Mouse (Mus musculus) E14TG2a.4 (cell line): ENCODE data around the gene Sox12.

Experiments used
- CTCF ChIP-seq: conservative IDR thresholded peaks from 2 replicates; pipeline ENCODE4 v1.5.1; 2014; ENCODE audit warnings: low read length
- NANOG ChIP-seq: IDR thresholded peaks from 2 replicates; pipeline ENCODE4 v1.6.1; 2014; ENCODE audit warnings: borderline replicate concordance, low read length, mixed read lengths
- POU5F1 ChIP-seq: IDR thresholded peaks from 2 replicates; pipeline ENCODE4 v1.6.1; 2014; ENCODE audit warnings: low read length, borderline replicate concordance

DNA sequence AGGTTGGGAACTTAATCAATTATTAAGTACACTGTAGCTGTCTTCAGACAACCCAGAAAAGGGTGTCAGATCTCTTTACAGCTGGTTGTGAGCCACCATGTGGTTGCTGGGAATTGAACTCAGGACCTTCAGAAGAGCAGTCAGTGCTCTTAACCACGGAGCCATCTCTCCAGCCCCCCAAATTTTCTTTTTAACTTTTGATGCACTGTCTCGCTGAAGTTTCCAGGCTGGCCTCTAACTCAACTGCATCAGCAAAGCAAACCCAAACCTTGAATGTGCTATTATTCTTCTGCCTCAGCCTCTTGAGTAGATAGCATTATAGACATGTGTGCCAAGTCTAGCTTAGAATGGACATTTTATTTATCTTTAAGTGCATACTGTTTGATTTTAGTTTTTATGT is 50.1 kb downstream of the Sox12 start:
- TF ChIP-seq CTCF, result no peak
- TF ChIP-seq NANOG, result no peak
- no peak for TF ChIP-seq POU5F1
